ENCODE assay signal across 22 mouse cellular contexts in the genomic region with DNA sequence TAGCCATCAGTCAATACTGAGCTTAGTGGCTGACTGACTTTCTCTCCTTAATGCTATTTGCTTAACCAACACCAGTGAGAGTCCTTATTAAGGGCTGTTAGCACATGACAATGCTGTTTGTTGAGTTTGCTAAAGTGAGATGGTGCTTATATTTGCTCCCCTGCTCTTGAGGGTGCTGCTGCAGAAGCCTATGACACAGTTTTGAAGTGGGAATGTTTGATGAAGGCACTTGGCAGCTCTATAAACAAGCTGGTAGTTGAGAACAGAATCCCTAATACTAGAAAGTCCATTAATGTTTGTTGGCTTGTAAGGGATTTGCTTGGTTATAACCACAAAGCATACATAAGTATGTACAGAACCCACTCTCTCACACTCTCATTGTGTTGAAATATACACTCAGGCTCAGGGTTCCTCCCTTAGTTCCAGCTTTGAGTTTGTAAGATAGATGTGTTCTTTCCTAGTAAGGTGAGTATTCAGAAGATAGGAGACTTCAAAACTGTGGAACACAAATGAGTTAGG.
DNase-seq lines count a peak whose midpoint lies in the region; ATAC-seq lines count a peak whose summit lies in the region.
"Had no signal": no experiment of that assay in that cellular context is flagged by ENCODE, and none has a peak within 500 bp of the region (broad histone marks: within the 10 kb centered on the region; RNA-seq: fewer than 3 reads in every experiment).

No protein-coding gene starts in this region.

- H3K4me1 ChIP-seq in lung, embryonic 16.5 days (replicated peaks; ENCODE audit: control insufficient read depth, insufficient read depth, low read length): no peaks in the 10 kb centered on the region
- H3K4me1 ChIP-seq: embryonic facial prominence, embryonic 13.5 days; embryonic facial prominence, embryonic 15.5 days; forebrain, embryonic 10.5 days; forebrain, embryonic 12.5 days had no signal

- H3K27ac ChIP-seq in lung, embryonic 16.5 days (ENCODE audit: low read length): no peak overlapping the region
- H3K27ac ChIP-seq: embryonic facial prominence, embryonic 13.5 days; embryonic facial prominence, embryonic 15.5 days; forebrain, embryonic 10.5 days; forebrain, embryonic 12.5 days had no signal

- no peak overlapping the region for H3K4me2 ChIP-seq in lung, embryonic 16.5 days (ENCODE audit: low read depth, low read length)
- H3K4me2 ChIP-seq: embryonic facial prominence, embryonic 13.5 days; embryonic facial prominence, embryonic 15.5 days; forebrain, embryonic 12.5 days had no signal

- no peak overlapping the region for H3K9ac ChIP-seq in lung, embryonic 16.5 days (ENCODE audit: low read length)
- H3K9ac ChIP-seq: embryonic facial prominence, embryonic 13.5 days; embryonic facial prominence, embryonic 15.5 days; forebrain, embryonic 12.5 days had no signal

- ATAC-seq in lung, embryonic 16.5 days (ENCODE audit: low read depth): peak; percentile 62
- ATAC-seq: forebrain, embryonic 14.5 days; forebrain, embryonic 16.5 days had no signal

- peaks cover 3% of the 10 kb centered on the region; the same call in 1 of the 2 replicates for H3K27me3 ChIP-seq in lung, embryonic 16.5 days (ENCODE audit: control insufficient read depth, insufficient read depth, low read depth, low read length)
- H3K27me3 ChIP-seq: embryonic facial prominence, embryonic 13.5 days; embryonic facial prominence, embryonic 15.5 days; forebrain, embryonic 12.5 days had no signal

- no peaks in the 10 kb centered on the region for H3K36me3 ChIP-seq in lung, embryonic 16.5 days (ENCODE audit: control insufficient read depth, insufficient read depth, low read length)
- H3K36me3 ChIP-seq: embryonic facial prominence, embryonic 13.5 days; embryonic facial prominence, embryonic 15.5 days; forebrain, embryonic 10.5 days; forebrain, embryonic 12.5 days had no signal

- no peak overlapping the region for H3K4me3 ChIP-seq in lung, embryonic 16.5 days (ENCODE audit: low read length)
- H3K4me3 ChIP-seq: embryonic facial prominence, embryonic 13.5 days; embryonic facial prominence, embryonic 15.5 days; erythroblast, embryonic 14.5 days; forebrain, embryonic 10.5 days; forebrain, embryonic 12.5 days had no signal

- no peak for DNase-seq in lung, postnatal 4 days
- DNase-seq in lung, postnatal 25 days (ENCODE audit: low spot score): peak; percentile 54
- DNase-seq in lung, postnatal 14 days: no peak
- no peak for DNase-seq in kidney, adult 8-10 months
- DNase-seq: adrenal gland, adult 2 months; adrenal gland, postnatal 10 days; adrenal gland, postnatal 25 days; cerebellum, adult 11 months; cerebellum, adult 18-20 months; cerebellum, adult 8-10 months; cerebellum, adult 9-11 months; cerebellum, postnatal 14 days; cerebellum, postnatal 36 days; embryo, embryonic 11 days had no signal

- no peaks in the 10 kb centered on the region for H3K9me3 ChIP-seq in lung, embryonic 16.5 days (ENCODE audit: control insufficient read depth, low read length)
- H3K9me3 ChIP-seq: embryonic facial prominence, embryonic 13.5 days; embryonic facial prominence, embryonic 15.5 days; forebrain, embryonic 10.5 days; forebrain, embryonic 12.5 days had no signal
